Mouse (Mus musculus) central nervous system, embryonic 18 days (tissue): ENCODE data around the gene Nxf7. TPM values are rescaled to one million over a fixed set of nuclear protein-coding genes. Genes with fewer than 3 reads are reported as not detected.

Source experiments
- polyA plus RNA-seq: library from polyadenylated mRNA; depleted of rRNA; stranded (reverse); fragments of >200 nt; gene quantifications from 2 replicates; pipeline ENCODE4 v1.2.3, GENCODE M21; 2012; rRNA removed

Nxf7 gene
- polyA plus RNA-seq = 0.12 TPM in 1 of 2 replicates, not detected in the other

DNA sequence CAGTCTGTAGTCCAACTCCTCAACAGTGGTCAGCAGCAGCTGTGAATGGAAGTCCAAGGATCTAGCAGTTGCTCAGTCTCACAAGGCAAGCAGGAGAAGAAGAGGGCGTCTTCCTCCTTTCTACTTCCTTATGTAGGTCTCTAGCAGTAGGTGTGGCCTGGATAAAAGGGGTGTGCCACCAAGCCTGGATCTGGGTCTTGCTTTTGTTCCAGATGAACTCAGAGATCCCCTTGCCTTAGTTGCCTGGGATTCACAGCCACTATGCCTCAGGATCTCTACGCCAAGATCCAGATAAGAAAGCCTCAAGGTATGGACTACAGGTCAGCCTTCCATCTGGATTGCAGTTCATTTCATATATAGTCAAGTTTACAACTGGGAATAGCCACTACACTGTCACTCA is at the start of gene Nxf7:
TSS of gene Nxf7 (minus strand) at position 101 of the 400 bp plus-strand sequence.

DNA sequence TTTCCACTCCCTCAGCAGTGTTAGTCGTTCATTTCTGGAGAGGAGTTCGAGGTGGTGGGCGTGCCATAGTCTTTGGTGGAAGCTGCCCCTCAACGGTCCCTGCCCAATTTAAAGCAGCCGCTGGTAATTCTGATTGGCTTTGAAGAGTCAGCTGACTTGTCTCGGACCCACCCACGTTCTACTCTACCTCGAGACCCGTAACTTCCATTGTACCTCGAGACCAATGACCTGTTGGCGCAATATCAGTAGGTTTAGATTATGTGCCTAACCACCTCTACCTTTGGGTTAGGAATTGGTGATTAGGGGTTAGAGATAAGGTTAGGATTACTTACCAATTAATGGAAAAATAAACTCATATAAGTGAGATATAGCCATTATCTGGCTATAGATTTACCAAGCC is 29.0 kb upstream of the Nxf7 start, which contains the start of gene Prame:
TSS of gene Prame (minus strand) at position 101 of the 400 bp plus-strand sequence.

Other genes starting within 250 kb of the Nxf7 start
- gene Gm5128, start 225.5 kb downstream of the Nxf7 start, polyA plus RNA-seq = not detected in 2 replicates
- gene Gm7903, start 164.9 kb downstream of the Nxf7 start, polyA plus RNA-seq = 0.01 TPM in 1 of 2 replicates, not detected in the other
- gene AV320801, start 104.2 kb downstream of the Nxf7 start, polyA plus RNA-seq = not detected in 2 replicates
- gene Prame, start 28.9 kb upstream of the Nxf7 start, polyA plus RNA-seq = not detected in 2 replicates
- not detected in 2 replicates for gene Tcp11x2, start 95.0 kb upstream of the Nxf7 start, polyA plus RNA-seq
- gene Tmsb15a, start 126.5 kb upstream of the Nxf7 start, polyA plus RNA-seq = not detected in 2 replicates
- gene Armcx5, start 144.0 kb upstream of the Nxf7 start, polyA plus RNA-seq = 10.8 and 11.2 TPM in 2 replicates
- 236 and 268 TPM in 2 replicates for gene Gprasp1, start 144.0 kb upstream of the Nxf7 start, polyA plus RNA-seq
- 65.7 and 68.3 TPM in 2 replicates for gene Bhlhb9, start 198.8 kb upstream of the Nxf7 start, polyA plus RNA-seq
- gene Gprasp2, start 240.3 kb upstream of the Nxf7 start, polyA plus RNA-seq = 177 and 192 TPM in 2 replicates